Mouse (Mus musculus) kidney, embryonic 15.5 days (tissue): ENCODE measurements around the gene Nfkbil1. TPM values are rescaled to one million over a fixed set of nuclear protein-coding genes. Genes with fewer than 3 reads are reported as not detected.

Source experiments
- ATAC-seq: fragments of 200-750 bp; cut with Nextera tagmentation; replicated peaks from 2 replicates; pipeline ENCODE4 v1.8.0; 2017; ENCODE audit warnings: moderate TSS enrichment; ENCODE audit not compliant: low FRiP score
- H3K27ac ChIP-seq: fragments of 300-500 bp; sonication (generic); 2 replicates; pipeline ENCODE4 v1.5.1; 2015; ENCODE audit warnings: mild to moderate bottlenecking, inconsistent platforms
- H3K27me3 ChIP-seq: fragments of 300-500 bp; sonication (generic); 2 replicates; pipeline ENCODE4 v1.6.1; 2015; ENCODE audit warnings: inconsistent platforms
- H3K36me3 ChIP-seq: fragments of 300-500 bp; sonication (generic); 2 replicates; pipeline ENCODE4 v1.6.1; 2015; ENCODE audit warnings: inconsistent platforms
- H3K4me1 ChIP-seq: fragments of 300-500 bp; sonication (generic); 2 replicates; pipeline ENCODE4 v1.6.1; 2015; ENCODE audit warnings: inconsistent platforms
- H3K4me2 ChIP-seq: fragments of 300-500 bp; sonication (generic); 2 replicates; pipeline ENCODE4 v1.6.1; 2015; ENCODE audit warnings: moderate library complexity, mild to moderate bottlenecking, inconsistent platforms
- H3K4me3 ChIP-seq: fragments of 300-500 bp; sonication (generic); replicated peaks from 2 replicates; pipeline ENCODE4 v1.5.1; 2015; ENCODE audit warnings: mild to moderate bottlenecking, inconsistent platforms
- H3K9ac ChIP-seq: fragments of 300-500 bp; sonication (generic); 2 replicates; pipeline ENCODE4 v1.6.1; 2015; ENCODE audit warnings: mild to moderate bottlenecking, inconsistent platforms
- H3K9me3 ChIP-seq: fragments of 300-500 bp; sonication (generic); replicated peaks from 2 replicates; pipeline ENCODE4 v1.6.1; 2016; ENCODE audit warnings: inconsistent platforms
- WGBS: fragments of 180-500 bp; shearing (Covaris S2); methylation state at CpG from one replicate; pipeline ENCODE4 v1.1.7; 2015; ENCODE audit warnings: mixed read lengths; 5-methylcytosine and 5-hydroxymethylcytosine counted together
- microRNA-seq: library from miRNA; unstranded; fragments of <30 nt; microRNA quantifications from one replicate; pipeline ENCODE4, GENCODE M21; 2016
- polyA plus RNA-seq: library from polyadenylated mRNA; unstranded; fragments of >200 nt; fragmentation: Nextera tagmentation; extraction: Ambion mirVana; gene quantifications from 2 replicates; pipeline ENCODE4 v1.2.1, GENCODE M21; 2015

Gene Nfkbil1
- polyA plus RNA-seq, 1 experiment from 2014 or later = 11.3 TPM

- Histone ChIP-seq H3K27me3 (no peaks in the 10 kb centered on the region), H3K4me1 (peaks cover 12% of the 10 kb centered on the region), H3K27ac (peak overlapping the region; percentile 87), H3K36me3 (no peaks in the 10 kb centered on the region), H3K4me3 (peak overlapping the region; percentile 47), H3K9ac (peak overlapping the region; percentile 38; the same call in 1 of the 2 replicates), H3K4me2 (peak overlapping the region; percentile 59), H3K9me3 (no peaks in the 10 kb centered on the region)
- ATAC-seq = peak; percentile 65; the same call in 1 of the 2 replicates
- 3% methylated on average over 18 of the region's 18 CpGs for WGBS
Observed at GRCm38 (mm10) chr17:35185639-35186611, 49.7 kb downstream of the Nfkbil1 start.

GRCm38 (mm10) chr17:35180093-35180492, 55.5 kb downstream of the Nfkbil1 start:
- Histone ChIP-seq H3K4me1 (no peaks in the 10 kb centered on the region), H3K9ac (no peak overlapping the region), H3K4me2 (no peak overlapping the region), H3K36me3 (no peaks in the 10 kb centered on the region), H3K9me3 (no peaks in the 10 kb centered on the region), H3K4me3 (no peak overlapping the region), H3K27me3 (no peaks in the 10 kb centered on the region), H3K27ac (no peak overlapping the region)
- ATAC-seq = no peak
- WGBS = 85% methylated on average over 5 of the region's 5 CpGs

DNA sequence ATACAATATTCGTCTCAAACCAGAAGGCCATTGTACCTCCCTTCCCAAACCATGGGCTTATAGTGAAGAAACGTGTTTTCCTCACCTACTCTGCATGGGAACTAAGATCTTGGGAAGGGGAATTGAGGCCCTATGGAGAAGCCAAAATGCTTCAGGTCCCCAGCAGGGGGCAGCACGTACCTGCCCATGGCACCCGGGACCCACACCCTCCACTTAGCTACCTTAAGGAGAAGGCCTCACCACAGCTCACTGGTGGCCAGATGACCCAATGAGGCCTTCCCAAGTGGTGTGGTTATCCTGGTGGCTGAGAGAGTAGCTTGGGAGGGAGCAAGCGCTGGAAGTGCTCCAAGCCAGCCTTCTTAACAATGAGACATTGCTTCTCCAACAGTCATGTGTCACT, 57.1 kb downstream of the Nfkbil1 start:
- no peak overlapping the region for H3K27ac ChIP-seq
- H3K27me3 ChIP-seq = no peaks in the 10 kb centered on the region
- no peaks in the 10 kb centered on the region for H3K36me3 ChIP-seq
- H3K9me3 ChIP-seq = no peaks in the 10 kb centered on the region
- no peak overlapping the region for H3K4me3 ChIP-seq
- no peaks in the 10 kb centered on the region for H3K4me1 ChIP-seq
- peak; percentile 79 for ATAC-seq
- H3K4me2 ChIP-seq = no peak overlapping the region
- WGBS = 21% methylated on average over 5 of the region's 5 CpGs
- no peak overlapping the region for H3K9ac ChIP-seq

DNA sequence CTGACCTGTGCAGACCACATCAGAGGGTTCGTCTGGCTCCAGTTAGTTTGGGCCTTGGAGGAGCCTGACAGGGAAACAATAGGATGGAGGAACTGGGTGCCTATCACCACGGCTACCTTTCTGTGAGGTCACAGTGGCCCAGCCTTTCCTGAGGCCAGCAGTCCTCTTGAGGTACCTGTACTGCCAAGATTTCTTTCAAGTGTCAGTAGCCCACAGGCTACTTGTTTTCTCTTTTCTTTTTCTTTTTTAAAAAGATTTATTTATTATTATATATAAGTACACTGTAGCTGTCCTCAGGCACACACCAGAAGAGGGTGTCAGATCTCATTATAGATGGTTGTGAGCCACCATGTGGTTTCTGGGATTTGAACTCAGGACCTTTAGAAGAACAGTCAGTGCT, 59.6 kb downstream of the Nfkbil1 start, which contains the start of gene Aif1:
Aif1 (minus strand) TSS at position 101 of the 400 bp plus-strand sequence.
- Histone ChIP-seq H3K4me1 (no peaks in the 10 kb centered on the region), H3K27ac (no peak within 1 kb of the TSS), H3K27me3 (no peaks in the 10 kb centered on the region), H3K9me3 (no peaks in the 10 kb centered on the region), H3K9ac (no peak within 1 kb of the TSS), H3K4me2 (no peak within 1 kb of the TSS), H3K4me3 (no peak within 1 kb of the TSS), H3K36me3 (no peaks in the 10 kb centered on the region)
- 57% methylated on average over 2 of the region's 2 CpGs for WGBS
- no peak for ATAC-seq

DNA sequence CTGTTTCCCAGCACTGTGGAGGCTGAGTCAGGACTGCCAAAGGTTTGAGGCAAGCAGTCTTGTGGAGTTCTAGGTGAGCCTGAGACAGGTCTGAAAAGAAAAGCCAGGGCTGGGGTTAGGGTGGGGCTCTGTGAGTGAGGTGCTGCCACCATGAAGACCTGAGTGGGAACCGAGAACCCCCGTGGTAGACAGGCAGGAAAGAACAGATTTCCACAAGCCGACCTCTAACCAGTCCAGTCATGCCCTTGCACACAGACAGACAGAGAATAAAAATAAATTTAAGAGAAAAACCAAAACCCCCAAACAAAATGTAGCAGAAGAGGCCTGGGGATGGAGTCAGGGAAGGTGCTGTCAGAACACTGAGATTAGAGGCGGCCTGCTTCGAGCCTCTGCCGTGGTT, 60.2 kb downstream of the Nfkbil1 start:
- no peak for ATAC-seq
- Histone ChIP-seq H3K9me3 (no peaks in the 10 kb centered on the region), H3K4me1 (no peaks in the 10 kb centered on the region), H3K27ac (no peak overlapping the region), H3K9ac (no peak overlapping the region), H3K4me2 (no peak overlapping the region), H3K4me3 (no peak overlapping the region), H3K36me3 (no peaks in the 10 kb centered on the region), H3K27me3 (no peaks in the 10 kb centered on the region)
- 64% methylated on average over 6 of the region's 6 CpGs for WGBS

- H3K4me2 ChIP-seq = no peak overlapping the region
- WGBS = 67% methylated on average over 8 of the region's 8 CpGs
- H3K9ac ChIP-seq = no peak overlapping the region
- H3K9me3 ChIP-seq = no peaks in the 10 kb centered on the region
- no peaks in the 10 kb centered on the region for H3K4me1 ChIP-seq
- ATAC-seq = no peak
- H3K36me3 ChIP-seq = no peaks in the 10 kb centered on the region
- H3K27ac ChIP-seq = peak overlapping the region; percentile 57; the same call in 1 of the 2 replicates
- H3K27me3 ChIP-seq = no peaks in the 10 kb centered on the region
- H3K4me3 ChIP-seq = no peak overlapping the region
Observed at GRCm38 (mm10) chr17:35174201-35174977, 61.2 kb downstream of the Nfkbil1 start.

- no peak for ATAC-seq
- H3K36me3 ChIP-seq = no peaks in the 10 kb centered on the region
- no peak overlapping the region for H3K4me3 ChIP-seq
- 79% methylated on average over 3 of the region's 3 CpGs for WGBS
- H3K27ac ChIP-seq = peak overlapping the region; percentile 57
- H3K9me3 ChIP-seq = no peaks in the 10 kb centered on the region
- H3K4me1 ChIP-seq = 0 out of 2 replicates have a peak, but pooled peaks cover 2% of the 10 kb centered on the region
- no peak overlapping the region for H3K4me2 ChIP-seq
- 0 out of 2 replicates have a peak overlapping the region, but pooled peaks have one; percentile 29 for H3K9ac ChIP-seq
- no peaks in the 10 kb centered on the region for H3K27me3 ChIP-seq
Observed at GRCm38 (mm10) chr17:35173329-35173728, 62.3 kb downstream of the Nfkbil1 start.

GRCm38 (mm10) chr17:35172445-35173234, 63.0 kb downstream of the Nfkbil1 start:
- Histone ChIP-seq H3K4me2 (no peak overlapping the region), H3K4me3 (no peak overlapping the region), H3K4me1 (0 out of 2 replicates have a peak, but pooled peaks cover 2% of the 10 kb centered on the region), H3K27me3 (no peaks in the 10 kb centered on the region), H3K9ac (no peak overlapping the region), H3K27ac (no peak overlapping the region), H3K36me3 (no peaks in the 10 kb centered on the region), H3K9me3 (no peaks in the 10 kb centered on the region)
- ATAC-seq = no peak
- WGBS = 75% methylated on average over 11 of the region's 11 CpGs

Small RNAs within 50 kb of the gene (microRNA-seq; reads per million reads assigned to microRNA genes)
- not detected for gene Mir6973a
- not detected for gene Mir6974
- 1.5 reads per million, percentile 2 among the genes with 10 or more reads in this experiment for gene Mir6975
- gene Mir8094 = 0.59 reads per million

Other genes with a start within 250 kb of the Nfkbil1 start
- 128 and 140 TPM in 2 replicates for gene Vars, start 234.8 kb downstream of the Nfkbil1 start, polyA plus RNA-seq
- 0.19 and 0.29 TPM in 2 replicates for gene Vwa7, start 219.2 kb downstream of the Nfkbil1 start, polyA plus RNA-seq
- 6.2 and 6.8 TPM in 2 replicates for gene Sapcd1, start 207.8 kb downstream of the Nfkbil1 start, polyA plus RNA-seq
- gene Msh5, start 189.0 kb downstream of the Nfkbil1 start, polyA plus RNA-seq = 5.2 and 5.4 TPM in 2 replicates
- 300 and 320 TPM in 2 replicates for gene Clic1, start 185.8 kb downstream of the Nfkbil1 start, polyA plus RNA-seq
- 324 and 356 TPM in 2 replicates for gene Ddah2, start 176.8 kb downstream of the Nfkbil1 start, polyA plus RNA-seq
- 1.6 TPM in 1 of 2 replicates, not detected in the other for gene Ly6g6c, start 170.4 kb downstream of the Nfkbil1 start, polyA plus RNA-seq
- gene Mpig6b, start 169.6 kb downstream of the Nfkbil1 start, polyA plus RNA-seq = 0.41 and 0.52 TPM in 2 replicates
- 1.2 and 1.6 TPM in 2 replicates for gene Ly6g6e, start 158.9 kb downstream of the Nfkbil1 start, polyA plus RNA-seq
- gene Ly6g6d, start 157.7 kb downstream of the Nfkbil1 start, polyA plus RNA-seq = 5.0 and 6.0 TPM in 2 replicates
- not detected in 2 replicates for gene Ly6g6f, start 150.2 kb downstream of the Nfkbil1 start, polyA plus RNA-seq
- gene Abhd16a, start 146.5 kb downstream of the Nfkbil1 start, polyA plus RNA-seq = 94.7 and 103 TPM in 2 replicates
- not detected in 2 replicates for gene Ly6g5c, start 127.5 kb downstream of the Nfkbil1 start, polyA plus RNA-seq
- 0.99 and 1.9 TPM in 2 replicates for gene Ly6g5b, start 120.4 kb downstream of the Nfkbil1 start, polyA plus RNA-seq
- gene Gpank1, start 114.3 kb downstream of the Nfkbil1 start, polyA plus RNA-seq = 19.0 and 20.3 TPM in 2 replicates
- gene Csnk2b, start 113.7 kb downstream of the Nfkbil1 start, polyA plus RNA-seq = 281 and 284 TPM in 2 replicates
- gene D17H6S53E, start 109.4 kb downstream of the Nfkbil1 start, polyA plus RNA-seq = 10.5 and 12.2 TPM in 2 replicates
- 21.0 and 25.7 TPM in 2 replicates for gene Apom, start 103.7 kb downstream of the Nfkbil1 start, polyA plus RNA-seq
- gene Bag6, start 100.6 kb downstream of the Nfkbil1 start, polyA plus RNA-seq = 56.1 and 64.9 TPM in 2 replicates
- gene Prrc2a, start 70.9 kb downstream of the Nfkbil1 start, polyA plus RNA-seq = 176 and 209 TPM in 2 replicates
- 8.8 and 9.2 TPM in 2 replicates for gene Aif1, start 59.7 kb downstream of the Nfkbil1 start, polyA plus RNA-seq
- 12.1 and 13.7 TPM in 2 replicates for gene Lst1, start 47.4 kb downstream of the Nfkbil1 start, polyA plus RNA-seq
- 0.53 and 0.72 TPM in 2 replicates for gene Ltb, start 41.4 kb downstream of the Nfkbil1 start, polyA plus RNA-seq
- gene Tnf, start 33.8 kb downstream of the Nfkbil1 start, polyA plus RNA-seq = 0.12 TPM in 1 of 2 replicates, not detected in the other
- 0.10 TPM in 1 of 2 replicates, not detected in the other for gene Lta, start 30.4 kb downstream of the Nfkbil1 start, polyA plus RNA-seq
- 0.65 and 0.69 TPM in 2 replicates for gene Gm16181, start 15.0 kb downstream of the Nfkbil1 start, polyA plus RNA-seq
- gene Atp6v1g2, start 2.1 kb downstream of the Nfkbil1 start, polyA plus RNA-seq = 6.2 and 6.4 TPM in 2 replicates
- 531 and 538 TPM in 2 replicates for gene Ddx39b, start 6.0 kb upstream of the Nfkbil1 start, polyA plus RNA-seq
- gene H2-D1, start 26.9 kb upstream of the Nfkbil1 start, polyA plus RNA-seq = 64.5 and 66.1 TPM in 2 replicates
- gene H2-Q1, start 84.6 kb upstream of the Nfkbil1 start, polyA plus RNA-seq = 0.13 TPM in 1 of 2 replicates, not detected in the other
- gene H2-Q2, start 106.5 kb upstream of the Nfkbil1 start, polyA plus RNA-seq = 0.64 and 0.80 TPM in 2 replicates
- 4.0 and 4.1 TPM in 2 replicates for gene H2-Q4, start 143.8 kb upstream of the Nfkbil1 start, polyA plus RNA-seq
- 3.0 and 5.2 TPM in 2 replicates for gene H2-Q6, start 189.1 kb upstream of the Nfkbil1 start, polyA plus RNA-seq
- gene H2-Q7, start 203.4 kb upstream of the Nfkbil1 start, polyA plus RNA-seq = 12.7 and 13.9 TPM in 2 replicates
- 2.0 and 4.7 TPM in 2 replicates for gene H2-Q10, start 234.3 kb upstream of the Nfkbil1 start, polyA plus RNA-seq